Mouse (Mus musculus): Measurements from ENCODE around the gene Dlx4. TPM values are rescaled to one million over a fixed set of nuclear protein-coding genes. Genes with fewer than 3 reads are reported as not detected.

The Dlx4 gene
- total RNA-seq, 1 experiment from 2014 or later: not detected

DNA sequence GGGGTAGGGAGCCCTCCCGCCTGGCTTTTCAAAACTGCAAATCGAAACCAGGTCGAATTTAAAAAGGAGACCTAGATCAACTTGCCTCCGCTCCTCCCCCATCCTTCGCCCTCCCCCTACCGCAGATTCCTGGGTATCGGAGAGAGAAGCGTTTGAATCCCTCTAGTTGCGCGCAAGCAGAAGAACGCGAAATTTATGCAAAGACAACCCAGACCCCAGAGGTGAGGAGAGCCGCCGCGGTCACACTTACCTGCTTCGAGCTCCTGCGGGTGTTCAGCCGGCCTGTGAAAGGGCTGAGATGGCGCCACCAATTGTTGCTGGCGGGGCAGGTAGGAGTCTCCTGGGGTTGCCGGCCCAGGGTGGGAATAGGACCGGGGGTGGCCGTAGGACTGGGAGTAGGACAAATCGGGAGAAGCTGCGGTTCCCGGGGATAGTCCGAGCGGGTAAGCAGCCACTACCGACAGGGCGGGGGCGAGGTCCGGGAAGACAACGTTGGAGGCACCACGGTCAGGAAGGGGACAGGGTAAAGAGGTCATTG is 1.0 kb downstream of the Dlx4 start:
- ATAC-seq (replicated peaks in 1 of 2; ENCODE audit: insufficient read depth in 1 of 2, low FRiP score in 2 of 2, low TSS enrichment in 1 of 2, low read depth in 1 of 2, poor library complexity in 2 of 2, severe bottlenecking in 2 of 2): no peak

DNA sequence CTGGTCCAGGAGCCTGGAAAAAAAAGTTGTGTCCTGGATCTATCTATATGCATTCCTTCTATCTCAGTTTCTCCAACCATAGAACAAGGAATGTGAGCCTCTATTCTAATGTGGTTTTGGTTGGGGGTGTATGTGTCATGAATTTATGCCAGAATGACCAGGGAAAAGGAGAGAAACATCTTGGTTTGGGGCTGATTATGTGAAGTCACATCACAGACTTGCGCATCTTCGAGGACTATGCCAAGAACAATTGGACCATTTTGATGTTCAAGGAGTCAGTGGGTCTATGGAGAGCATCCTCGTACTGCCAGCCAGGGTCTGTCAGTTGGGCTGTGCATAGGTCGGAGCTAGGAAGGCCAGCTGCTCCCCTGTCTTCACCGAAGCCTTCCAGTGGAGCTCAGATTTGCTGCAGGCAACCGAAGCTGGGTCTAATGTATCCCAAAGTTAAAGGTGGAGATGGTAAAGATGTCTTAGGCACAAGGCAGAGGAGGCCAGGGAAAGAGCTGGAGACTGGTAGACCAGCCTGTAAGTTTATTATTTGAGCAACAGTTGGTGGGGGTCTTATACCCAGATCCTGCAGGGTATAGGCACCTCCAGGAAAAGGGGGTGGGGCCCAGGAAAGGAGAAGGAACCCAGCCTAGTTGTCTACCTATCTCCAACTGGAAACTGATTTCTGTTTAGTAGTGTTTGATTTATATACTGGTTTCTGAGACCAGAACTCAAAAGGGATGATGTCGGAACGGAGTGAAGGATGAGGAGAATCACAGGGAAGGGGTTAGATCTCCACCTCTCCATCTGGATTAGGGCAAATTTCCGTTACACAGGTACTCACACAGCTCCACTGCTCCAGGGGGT is 1.7 kb downstream of the Dlx4 start:
- ATAC-seq (replicated peaks in 1 of 2; ENCODE audit: insufficient read depth in 1 of 2, low FRiP score in 2 of 2, low TSS enrichment in 1 of 2, low read depth in 1 of 2, poor library complexity in 2 of 2, severe bottlenecking in 2 of 2): no peak

- no peak for ATAC-seq (replicated peaks in 1 of 2; ENCODE audit: insufficient read depth in 1 of 2, low FRiP score in 2 of 2, low TSS enrichment in 1 of 2, low read depth in 1 of 2, poor library complexity in 2 of 2, severe bottlenecking in 2 of 2)
Observed at GRCm38 (mm10) chr11:95143663-95144062, 2.4 kb downstream of the Dlx4 start.

DNA sequence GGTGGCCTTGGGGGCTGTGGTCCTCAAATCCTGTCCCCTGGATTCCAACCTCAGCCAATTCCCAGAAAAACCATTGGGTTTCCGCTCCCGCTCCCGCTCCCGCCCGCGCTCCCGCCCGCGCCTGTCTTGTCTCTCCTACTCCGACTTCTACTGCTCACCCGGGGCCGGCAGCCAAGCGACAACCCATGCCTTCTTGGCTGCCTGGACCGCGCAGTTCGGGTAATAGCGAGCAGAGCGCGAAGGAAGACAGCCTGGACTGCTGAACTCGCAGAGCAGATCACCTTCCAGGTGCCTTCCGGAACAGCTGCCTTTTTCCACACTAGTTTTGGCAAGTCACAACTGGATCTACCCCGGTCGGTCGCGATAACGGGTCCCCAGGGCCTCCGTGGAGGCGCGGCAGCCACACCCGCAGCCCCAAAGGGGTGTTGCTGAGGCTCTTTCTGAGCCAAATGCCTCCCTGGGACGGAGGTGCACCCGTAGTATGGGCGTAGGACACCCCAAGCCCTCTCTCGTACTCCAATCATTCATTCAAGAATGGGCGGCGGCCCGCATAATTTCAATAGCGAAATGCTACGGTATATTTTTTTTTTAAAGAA is 3.0 kb downstream of the Dlx4 start:
- peak in 1 of 2 experiments; percentile 23; a peak in 1 of 4 replicates for ATAC-seq (replicated peaks in 1 of 2; ENCODE audit: insufficient read depth in 1 of 2, low FRiP score in 2 of 2, low TSS enrichment in 1 of 2, low read depth in 1 of 2, poor library complexity in 2 of 2, severe bottlenecking in 2 of 2)

GRCm38 (mm10) chr11:95142258-95142657 is 3.8 kb downstream of the Dlx4 start:
- ATAC-seq (replicated peaks in 1 of 2; ENCODE audit: insufficient read depth in 1 of 2, low FRiP score in 2 of 2, low TSS enrichment in 1 of 2, low read depth in 1 of 2, poor library complexity in 2 of 2, severe bottlenecking in 2 of 2): no peak

- no peak for ATAC-seq (replicated peaks in 1 of 2; ENCODE audit: insufficient read depth in 1 of 2, low FRiP score in 2 of 2, low TSS enrichment in 1 of 2, low read depth in 1 of 2, poor library complexity in 2 of 2, severe bottlenecking in 2 of 2)
Observed at GRCm38 (mm10) chr11:95139871-95140270, 6.2 kb downstream of the Dlx4 start.

DNA sequence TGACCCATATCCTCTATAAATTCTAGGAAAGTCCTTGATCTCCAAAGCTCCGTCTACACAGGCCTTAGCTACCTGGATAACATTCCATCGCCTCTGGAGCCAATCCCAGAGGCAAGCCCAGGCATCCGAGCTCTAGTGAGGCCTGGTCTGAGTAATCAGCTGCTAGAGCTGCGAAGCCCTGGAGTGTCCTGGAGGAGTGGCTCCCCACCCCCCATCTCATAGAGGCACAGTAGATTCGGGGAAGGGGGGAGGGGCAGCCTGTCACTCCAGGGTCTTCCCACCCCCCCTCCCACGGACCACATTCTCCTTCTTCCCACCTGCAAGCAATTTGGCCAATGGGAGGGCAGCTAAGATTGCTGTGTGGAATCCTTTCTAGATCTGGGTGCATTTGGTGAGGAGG is 8.8 kb downstream of the Dlx4 start:
- ATAC-seq (replicated peaks in 1 of 2; ENCODE audit: insufficient read depth in 1 of 2, low FRiP score in 2 of 2, low TSS enrichment in 1 of 2, low read depth in 1 of 2, poor library complexity in 2 of 2, severe bottlenecking in 2 of 2): no peak

- ATAC-seq (replicated peaks in 1 of 2; ENCODE audit: insufficient read depth in 1 of 2, low FRiP score in 2 of 2, low TSS enrichment in 1 of 2, low read depth in 1 of 2, poor library complexity in 2 of 2, severe bottlenecking in 2 of 2): peak; percentile 54 to 74; a peak in 3 of 4 replicates
Observed at GRCm38 (mm10) chr11:95133321-95133720, 12.7 kb downstream of the Dlx4 start.

DNA sequence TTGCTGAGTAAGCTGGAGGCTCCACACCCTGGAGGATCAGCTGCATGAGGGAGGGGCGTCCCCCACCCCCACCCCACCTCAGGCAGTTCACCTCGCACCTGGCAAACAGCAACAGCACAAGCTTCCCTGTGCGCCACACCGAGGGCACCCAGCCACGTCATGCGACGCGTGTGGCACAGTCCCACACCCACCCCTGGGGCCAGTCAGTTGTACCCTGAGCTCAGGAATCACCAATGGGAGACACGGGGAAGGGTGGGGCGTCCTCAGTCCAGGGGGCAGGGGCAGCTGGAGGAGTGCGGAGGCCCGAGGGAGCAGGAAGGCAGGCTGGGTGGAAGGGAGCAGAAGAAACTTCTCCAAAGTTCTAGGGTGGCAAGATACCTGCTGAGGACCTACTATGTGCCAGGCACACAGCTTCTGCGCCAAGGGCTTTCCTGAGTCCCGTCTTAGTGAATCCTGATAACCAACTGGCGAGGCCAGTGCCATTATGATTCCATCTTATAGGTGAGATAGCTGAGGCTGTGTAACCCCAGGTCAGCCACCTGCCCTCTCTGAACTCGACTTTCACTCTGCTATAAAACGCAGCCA is 15.3 kb downstream of the Dlx4 start:
- ATAC-seq (replicated peaks in 1 of 2; ENCODE audit: insufficient read depth in 1 of 2, low FRiP score in 2 of 2, low TSS enrichment in 1 of 2, low read depth in 1 of 2, poor library complexity in 2 of 2, severe bottlenecking in 2 of 2): no peak

GRCm38 (mm10) chr11:95128359-95128758 is 17.7 kb downstream of the Dlx4 start:
- ATAC-seq (replicated peaks in 1 of 2; ENCODE audit: insufficient read depth in 1 of 2, low FRiP score in 2 of 2, low TSS enrichment in 1 of 2, low read depth in 1 of 2, poor library complexity in 2 of 2, severe bottlenecking in 2 of 2): no peak

GRCm38 (mm10) chr11:95126272-95127245 is 19.5 kb downstream of the Dlx4 start:
- ATAC-seq (replicated peaks in 1 of 2; ENCODE audit: insufficient read depth in 1 of 2, low FRiP score in 2 of 2, low TSS enrichment in 1 of 2, low read depth in 1 of 2, poor library complexity in 2 of 2, severe bottlenecking in 2 of 2): peak; percentile 53 to 65; a peak in 3 of 4 replicates

- ATAC-seq (replicated peaks in 1 of 2; ENCODE audit: insufficient read depth in 1 of 2, low FRiP score in 2 of 2, low TSS enrichment in 1 of 2, low read depth in 1 of 2, poor library complexity in 2 of 2, severe bottlenecking in 2 of 2): no peak
Observed at GRCm38 (mm10) chr11:95125366-95125948, 20.6 kb downstream of the Dlx4 start.

GRCm38 (mm10) chr11:95122100-95122489 is 24.0 kb downstream of the Dlx4 start:
- ATAC-seq (replicated peaks in 1 of 2; ENCODE audit: insufficient read depth in 1 of 2, low FRiP score in 2 of 2, low TSS enrichment in 1 of 2, low read depth in 1 of 2, poor library complexity in 2 of 2, severe bottlenecking in 2 of 2): no peak

DNA sequence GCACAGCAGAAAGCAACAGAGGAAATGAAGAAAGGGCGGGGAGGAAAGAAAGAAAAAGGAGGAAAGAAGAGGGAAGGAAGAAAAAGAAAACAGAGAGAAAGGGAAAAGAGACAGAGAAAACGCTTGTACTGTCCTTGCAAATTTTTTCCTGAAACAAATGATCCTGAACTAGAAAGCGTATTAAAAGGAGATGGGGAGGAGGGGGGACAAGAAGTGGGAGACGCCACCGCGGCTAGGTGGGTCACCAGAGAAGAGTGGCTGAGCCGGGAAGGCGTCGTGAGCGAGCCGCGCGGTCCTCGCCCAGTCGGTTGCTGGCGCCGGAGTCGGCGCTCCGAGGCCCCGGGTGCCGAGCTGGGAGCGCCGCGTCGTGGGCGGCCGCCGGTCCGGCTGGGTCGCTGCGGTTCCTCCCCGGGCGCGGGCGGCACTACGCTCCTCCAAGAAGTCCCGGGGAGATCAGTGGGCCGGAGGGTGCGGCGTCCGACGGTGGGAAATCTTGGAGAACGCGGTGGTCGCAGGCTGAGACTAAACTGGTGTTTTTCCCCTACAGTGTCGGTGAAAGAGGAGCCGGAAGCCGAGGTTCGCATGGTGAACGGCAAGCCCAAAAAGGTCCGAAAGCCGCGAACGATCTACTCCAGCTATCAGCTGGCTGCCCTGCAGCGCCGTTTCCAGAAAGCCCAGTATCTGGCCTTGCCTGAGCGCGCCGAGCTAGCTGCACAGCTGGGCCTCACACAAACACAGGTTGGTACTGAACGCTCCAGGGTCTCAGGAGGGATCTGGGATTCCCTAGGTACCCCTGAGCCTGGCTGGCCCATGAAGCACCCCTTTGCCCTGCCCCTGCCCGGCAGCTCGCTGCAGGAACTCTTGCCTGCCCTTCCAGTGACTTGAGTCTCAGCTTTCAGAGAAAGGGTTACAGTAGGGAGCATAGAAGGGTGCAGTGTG is 24.6 kb downstream of the Dlx4 start:
- no peak for ATAC-seq (replicated peaks in 1 of 2; ENCODE audit: insufficient read depth in 1 of 2, low FRiP score in 2 of 2, low TSS enrichment in 1 of 2, low read depth in 1 of 2, poor library complexity in 2 of 2, severe bottlenecking in 2 of 2)

DNA sequence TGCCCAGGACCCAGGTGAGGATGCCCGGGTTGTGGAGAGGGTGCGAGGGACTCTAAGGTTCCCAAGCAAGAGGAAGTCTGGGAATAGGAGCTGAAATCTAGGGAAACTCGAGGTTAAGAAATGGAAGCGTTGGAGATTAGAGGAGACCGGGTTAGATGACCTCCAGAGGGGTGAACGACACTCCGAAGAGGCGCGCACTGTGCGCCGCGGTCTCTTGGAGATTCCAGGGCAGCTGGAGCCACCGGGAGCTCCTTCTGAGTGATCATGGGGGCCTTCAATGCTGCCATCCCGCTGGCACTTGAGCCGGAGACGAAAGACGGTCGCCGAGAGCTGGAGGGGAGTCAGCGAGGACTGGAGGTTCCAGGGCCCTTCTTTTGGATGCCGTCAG is 25.4 kb downstream of the Dlx4 start:
- ATAC-seq (replicated peaks in 1 of 2; ENCODE audit: insufficient read depth in 1 of 2, low FRiP score in 2 of 2, low TSS enrichment in 1 of 2, low read depth in 1 of 2, poor library complexity in 2 of 2, severe bottlenecking in 2 of 2): no peak

Measured in hematopoietic stem cell, adult 5-6 weeks (primary cell).